Mouse (Mus musculus): Measurements from ENCODE around the gene Rnf187. TPM values are rescaled to one million over a fixed set of nuclear protein-coding genes. Genes with fewer than 3 reads are reported as not detected.

Gene Rnf187
- 122 and 137 TPM in 2 replicates for polyA plus RNA-seq (2012; rRNA removed)

GRCm38 (mm10) chr11:58938322-58939087 is at the start of gene Rnf187:
TSS of gene Rnf187 (minus strand) at chr11:58938916.
- under 1% methylated on average over 95 of the region's 95 CpGs for WGBS
- peak; percentile 73 for DNase-seq (ENCODE audit: low read depth, low spot score)

- WGBS, result 59% methylated on average over 3 of the region's 3 CpGs
Observed at GRCm38 (mm10) chr11:58985299-58985917, 46.7 kb upstream of the Rnf187 start.

GRCm38 (mm10) chr11:58984657-58985056 is 45.9 kb upstream of the Rnf187 start:
- WGBS, result 91% methylated on average over 7 of the region's 7 CpGs
- no peak for DNase-seq (ENCODE audit: low read depth, low spot score)

More at GRCm38 (mm10) chr11:58985299-58985917, 46.7 kb upstream of the Rnf187 start:
- DNase-seq (ENCODE audit: low read depth, low spot score), result no peak

DNA sequence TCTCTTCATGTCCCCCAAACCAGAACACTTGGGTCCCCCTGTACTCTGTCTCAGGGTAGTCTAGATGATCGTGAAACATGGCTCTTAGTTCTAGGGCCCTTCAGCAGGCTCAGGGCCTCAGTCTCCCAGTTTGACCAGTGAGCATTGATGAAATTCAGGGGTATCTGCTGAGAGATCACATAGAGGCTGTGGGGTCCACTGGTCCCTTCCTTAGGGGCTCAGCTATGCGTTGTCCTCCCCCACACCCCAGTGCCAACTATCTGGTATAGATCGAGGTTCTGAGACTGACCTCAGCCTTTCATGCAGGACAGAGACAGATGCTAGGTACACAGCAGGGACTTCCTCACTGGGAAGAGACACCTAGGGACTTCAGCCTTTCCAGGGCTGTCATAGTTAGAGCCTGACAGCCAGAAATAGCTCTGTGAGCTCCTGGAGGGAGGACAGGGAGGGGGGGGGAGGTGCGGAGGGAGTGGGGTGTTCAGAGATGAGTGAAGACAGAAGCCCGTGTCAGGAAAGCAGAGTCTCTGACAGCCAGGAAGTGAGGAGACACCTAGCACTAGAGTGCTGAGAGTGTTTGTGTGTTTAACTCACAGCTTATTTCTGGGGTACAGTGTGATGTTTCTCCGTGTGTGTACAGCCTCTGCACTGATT is 45.1 kb upstream of the Rnf187 start:
- WGBS, result 85% methylated on average over 6 of the region's 6 CpGs
- DNase-seq (ENCODE audit: low read depth, low spot score), result no peak

DNA sequence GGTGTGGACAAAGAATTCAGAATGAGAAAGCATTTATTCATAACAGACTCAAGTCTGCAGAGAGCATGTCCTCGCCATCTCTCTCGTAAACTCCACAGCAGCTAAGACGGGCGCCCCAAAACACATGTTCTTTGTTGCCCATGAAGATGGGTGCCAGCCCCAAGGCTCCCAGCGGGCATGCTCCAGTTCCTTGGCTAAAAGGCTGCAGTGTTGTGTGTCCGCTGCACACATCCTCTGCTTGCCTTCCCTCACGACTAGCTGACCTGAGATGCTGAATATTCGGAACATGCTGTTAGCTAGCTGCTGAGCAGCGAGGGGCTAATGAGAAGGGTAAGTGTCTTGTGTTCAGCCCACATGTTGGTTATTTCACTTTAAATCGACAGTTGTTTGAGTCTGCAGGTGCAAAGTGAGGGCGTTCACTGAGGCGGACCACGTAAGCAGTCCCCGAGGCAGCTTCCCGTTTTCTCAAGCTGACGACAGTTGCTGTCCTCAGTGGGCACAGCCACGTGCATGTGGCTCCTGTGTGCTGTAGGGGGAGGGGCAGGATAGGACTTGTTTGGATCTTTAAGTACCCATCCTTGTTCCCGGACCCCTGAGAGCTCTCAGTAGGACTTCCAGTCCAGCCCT is 43.9 kb upstream of the Rnf187 start:
- DNase-seq (ENCODE audit: low read depth, low spot score), result no peak
- 86% methylated on average over 18 of the region's 18 CpGs for WGBS

GRCm38 (mm10) chr11:58981541-58982447 is 43.1 kb upstream of the Rnf187 start:
- WGBS, result 34% methylated on average over 14 of the region's 14 CpGs
- no peak for DNase-seq (ENCODE audit: low read depth, low spot score)

GRCm38 (mm10) chr11:58980381-58980990 is 41.8 kb upstream of the Rnf187 start:
- DNase-seq (ENCODE audit: low read depth, low spot score), result no peak
- WGBS, result 34% methylated on average over 5 of the region's 5 CpGs

DNA sequence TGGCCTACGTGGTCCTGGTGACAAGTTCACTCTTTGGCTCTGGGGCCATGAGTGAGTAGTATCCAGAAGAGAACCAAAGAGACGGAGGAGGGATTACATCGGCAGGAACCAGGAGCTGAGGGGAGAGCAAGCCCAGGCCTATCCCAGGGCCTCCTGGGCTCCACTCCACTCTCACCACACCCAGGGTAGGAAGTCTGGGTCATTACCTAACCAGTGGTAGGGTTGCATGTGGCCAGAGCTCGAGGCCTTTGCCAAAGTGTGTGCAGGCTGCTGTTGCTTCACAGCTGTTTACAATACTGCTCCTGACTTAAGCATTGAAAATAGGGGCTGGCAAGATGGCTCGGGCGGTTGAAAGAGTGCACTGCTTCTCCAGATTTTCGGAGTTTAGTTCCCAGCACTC is 40.9 kb upstream of the Rnf187 start:
- 30% methylated on average over 7 of the region's 7 CpGs for WGBS
- DNase-seq (ENCODE audit: low read depth, low spot score), result no peak

DNA sequence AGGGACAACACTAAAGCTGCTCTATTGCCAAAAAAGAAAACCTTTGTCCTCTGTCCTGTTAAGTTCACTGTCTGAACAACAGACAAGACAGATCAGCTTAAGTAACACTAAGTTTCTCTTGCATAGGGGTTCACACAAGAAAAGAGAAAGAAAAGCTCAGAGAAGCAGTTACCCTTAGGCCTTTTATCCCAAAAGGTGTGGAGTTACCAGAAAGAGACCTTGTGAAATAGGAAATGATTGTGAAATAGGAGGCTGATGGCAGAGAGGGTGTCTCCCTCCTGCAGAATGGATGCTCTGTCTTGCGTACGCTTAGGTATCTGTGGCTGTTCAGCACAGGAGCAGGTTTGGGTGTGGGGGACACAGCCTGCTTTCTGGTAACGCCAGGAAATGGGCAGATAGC is 40.5 kb upstream of the Rnf187 start:
- DNase-seq (ENCODE audit: low read depth, low spot score), result no peak
- WGBS, result 27% methylated on average over 3 of the region's 3 CpGs

DNA sequence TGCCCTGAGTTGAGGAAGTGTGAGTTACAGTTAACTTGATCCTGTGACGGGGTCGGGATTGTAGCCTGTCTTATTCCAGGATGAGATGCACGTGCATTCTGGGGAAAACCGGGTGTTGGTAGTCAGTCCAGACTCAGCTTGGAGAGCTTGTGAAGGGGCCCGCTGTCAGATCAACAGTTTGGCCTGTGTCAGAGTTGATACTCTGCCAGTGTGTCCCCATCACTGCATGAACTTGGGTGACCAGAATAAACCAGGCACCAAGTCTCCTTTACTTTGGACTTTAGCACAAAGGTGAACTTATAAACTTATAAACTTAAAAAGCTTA is 40.0 kb upstream of the Rnf187 start:
- no peak for DNase-seq (ENCODE audit: low read depth, low spot score)
- 0% methylated on average over 5 of the region's 5 CpGs for WGBS

DNA sequence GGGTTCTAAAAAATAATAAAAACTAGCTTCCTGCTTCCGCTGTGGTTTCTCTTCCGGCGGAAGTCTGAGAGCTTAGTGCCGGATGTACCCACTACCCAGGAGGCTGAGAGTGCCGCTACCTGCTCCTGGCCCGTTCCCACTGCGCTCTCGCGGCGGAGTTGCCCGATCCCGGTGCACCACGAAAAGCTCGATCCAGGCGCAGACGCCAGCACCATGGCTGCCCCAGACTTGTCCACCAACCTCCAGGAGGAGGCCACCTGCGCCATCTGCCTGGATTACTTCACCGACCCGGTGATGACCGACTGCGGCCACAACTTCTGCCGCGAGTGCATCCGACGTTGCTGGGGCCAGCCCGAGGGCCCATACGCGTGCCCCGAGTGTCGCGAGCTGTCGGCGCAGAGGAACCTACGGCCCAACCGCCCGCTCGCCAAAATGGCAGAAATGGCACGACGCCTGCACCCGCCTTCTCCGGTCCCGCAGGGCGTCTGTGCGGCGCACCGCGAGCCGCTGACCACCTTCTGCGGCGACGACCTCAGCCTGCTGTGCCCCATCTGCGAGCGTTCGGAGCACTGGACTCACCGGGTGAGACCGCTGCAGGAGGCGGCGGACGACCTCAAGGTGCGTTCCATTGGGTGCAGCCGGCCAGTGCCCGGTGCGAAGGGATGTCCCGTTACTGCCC is 39.5 kb upstream of the Rnf187 start, which contains the start of gene Trim11:
Gene Trim11, plus strand, starts transcription at position 67 of the 679 bp plus-strand sequence.
- WGBS, result under 1% methylated on average over 64 of the region's 64 CpGs
- no peak for DNase-seq (ENCODE audit: low read depth, low spot score)

DNA sequence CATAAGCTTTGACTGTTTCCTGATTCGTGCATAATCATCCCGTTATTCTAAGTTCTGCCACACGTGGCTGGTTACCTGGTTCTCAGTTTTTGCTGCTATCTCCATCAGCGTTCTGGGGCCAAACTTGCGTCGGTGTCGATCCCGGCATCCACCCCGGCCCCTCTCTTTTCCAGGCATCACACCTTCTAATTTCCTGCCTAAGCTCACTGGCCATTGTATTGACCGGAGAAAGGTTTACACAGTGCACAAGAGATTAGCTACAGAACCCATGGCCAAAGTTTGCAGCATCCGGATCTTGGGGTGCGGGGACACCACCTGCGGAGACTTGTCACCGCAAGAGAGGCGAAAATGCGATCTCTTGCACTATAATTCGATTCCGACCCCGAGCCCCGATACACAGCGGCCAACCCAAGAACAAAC is 38.9 kb upstream of the Rnf187 start:
- WGBS, result under 1% methylated on average over 21 of the region's 21 CpGs
- no peak for DNase-seq (ENCODE audit: low read depth, low spot score)

GRCm38 (mm10) chr11:58977150-58977549 is 38.4 kb upstream of the Rnf187 start:
- DNase-seq (ENCODE audit: low read depth, low spot score), result no peak
- 1% methylated on average over 29 of the region's 29 CpGs for WGBS

GRCm38 (mm10) chr11:58974414-58974813 is 35.7 kb upstream of the Rnf187 start:
- WGBS, result 92% methylated on average over 3 of the region's 3 CpGs
- no peak for DNase-seq (ENCODE audit: low read depth, low spot score)

DNA sequence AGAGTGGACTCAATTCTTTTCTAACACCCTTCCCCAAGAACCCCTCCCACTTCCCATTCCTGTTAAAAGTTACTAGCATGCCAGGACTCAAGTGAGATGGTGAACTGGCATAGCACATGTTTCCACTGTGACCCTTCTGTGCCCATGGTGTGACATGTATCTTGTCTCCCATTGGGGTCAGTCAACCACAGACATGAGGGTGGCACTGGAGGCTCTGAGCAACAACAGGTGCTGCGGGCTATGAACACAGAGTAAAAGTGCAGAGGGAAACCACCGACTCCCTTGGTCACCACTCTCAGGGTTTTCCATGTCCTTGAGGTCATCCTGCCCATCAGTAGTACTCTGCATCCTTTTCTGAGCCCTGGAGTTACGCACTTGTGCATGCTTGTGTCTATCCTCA is 33.1 kb upstream of the Rnf187 start:
- no peak for DNase-seq (ENCODE audit: low read depth, low spot score)
- 92% methylated on average over 3 of the region's 3 CpGs for WGBS

DNA sequence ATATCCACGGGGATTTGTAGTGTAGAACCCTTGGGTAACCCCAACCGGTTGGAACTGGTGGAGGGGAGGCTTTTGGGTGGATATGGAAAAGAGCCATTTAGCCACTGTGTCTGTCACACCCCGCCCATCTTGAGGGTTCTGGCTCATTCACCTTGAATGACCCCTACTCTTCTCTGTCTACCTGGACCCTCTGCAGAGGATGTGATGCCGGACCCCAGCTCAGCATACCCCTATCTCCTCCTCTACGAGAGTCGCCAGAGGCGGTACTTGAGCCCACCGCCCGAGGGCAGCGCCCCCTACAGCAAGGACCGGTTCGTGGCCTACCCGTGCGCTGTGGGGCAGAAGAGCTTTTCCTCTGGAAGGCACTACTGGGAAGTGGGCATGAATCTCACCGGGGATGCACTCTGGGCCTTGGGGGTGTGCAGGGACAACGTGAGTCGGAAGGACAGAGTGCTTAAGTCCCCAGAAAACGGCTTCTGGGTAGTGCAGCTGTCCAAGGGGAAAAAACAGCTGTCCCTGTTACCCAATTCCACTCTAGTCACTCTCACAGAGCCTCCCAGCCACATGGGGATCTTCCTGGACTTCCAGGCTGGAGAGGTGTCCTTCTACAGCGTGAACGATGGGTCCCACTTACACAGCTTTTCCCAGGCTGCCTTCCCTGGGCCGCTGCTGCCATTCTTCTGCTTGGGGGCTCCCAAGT is 32.3 kb upstream of the Rnf187 start:
- WGBS, result 88% methylated on average over 21 of the region's 21 CpGs
- no peak for DNase-seq (ENCODE audit: low read depth, low spot score)

DNA sequence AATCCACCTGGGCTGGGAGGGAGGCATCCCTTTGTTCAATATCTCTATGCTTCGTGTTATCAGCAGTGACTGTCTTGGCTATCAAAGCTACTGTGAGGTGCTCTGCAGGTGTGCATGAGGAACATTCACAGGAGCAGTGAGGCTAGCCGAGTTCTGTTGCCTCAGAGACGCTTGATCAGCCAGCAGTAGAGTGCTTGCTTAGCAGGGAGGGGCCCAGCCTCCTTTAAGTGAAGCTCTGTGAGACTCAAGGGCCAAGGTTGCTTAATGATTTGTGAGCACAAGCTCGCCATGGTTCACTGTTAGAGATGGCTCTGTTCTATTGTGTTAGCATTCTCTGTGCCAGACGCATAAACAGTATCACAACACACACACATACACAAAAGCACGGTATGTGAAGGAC is 30.9 kb upstream of the Rnf187 start:
- no peak for DNase-seq (ENCODE audit: low read depth, low spot score)
- 35% methylated on average over 6 of the region's 6 CpGs for WGBS

DNA sequence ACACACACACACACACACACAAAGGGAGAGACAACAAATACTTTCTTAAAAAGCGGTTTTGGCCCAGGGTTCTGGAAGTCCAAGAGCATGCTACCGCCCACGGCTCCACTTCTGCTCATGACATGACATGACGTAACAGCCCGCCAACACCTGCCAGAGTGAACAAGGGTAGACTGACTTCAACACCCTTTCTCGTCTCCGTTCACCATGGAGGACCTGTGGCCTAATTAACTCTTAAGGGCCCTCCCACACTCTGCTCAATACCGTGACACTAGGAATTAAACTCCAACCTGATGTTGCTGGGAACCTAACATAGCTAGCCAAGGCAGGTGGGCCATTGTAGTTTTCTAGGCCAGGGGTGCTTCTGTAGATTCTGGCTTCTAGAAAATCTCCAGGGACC is 30.3 kb upstream of the Rnf187 start:
- WGBS, result 80% methylated on average over 8 of the region's 8 CpGs
- no peak for DNase-seq (ENCODE audit: low read depth, low spot score)

All from large intestine, adult 2 months (tissue).